Mouse (Mus musculus): ENCODE measurements around the gene Wnt2. TPM values are rescaled to one million over a fixed set of nuclear protein-coding genes. Genes with fewer than 3 reads are reported as not detected.

Gene Wnt2
- polyA plus RNA-seq (2012; rRNA removed): 1.3 and 1.4 TPM in 2 replicates

- Histone ChIP-seq H3K27me3 (ENCODE audit: control insufficient read depth, insufficient read depth, low read length) (no peaks in the 10 kb centered on the region), H3K36me3 (ENCODE audit: control insufficient read depth, insufficient read depth, low read length) (no peaks in the 10 kb centered on the region), H3K27ac (ENCODE audit: insufficient read depth, low read length) (no peak within 1 kb of the TSS), H3K4me1 (ENCODE audit: control insufficient read depth, insufficient read depth, insufficient read length) (no peaks in the 10 kb centered on the region), H3K4me3 (ENCODE audit: extremely low read depth, insufficient read depth, insufficient read length) (no peak within 1 kb of the TSS; the same call in none of the 2 replicates)
- DNase-seq (ENCODE audit: low read depth in 1 of 2, low spot score in 2 of 2): no peak
- WGBS: 2% methylated on average over 47 of the region's 47 CpGs
- TF ChIP-seq POLR2A (IDR thresholded peaks at IDR 0.05; ENCODE audit: low read depth, low read length) (no peak), CTCF (IDR thresholded peaks at IDR 0.05; ENCODE audit: extremely low read depth, insufficient read depth, insufficient read length, insufficient replicate concordance) (no peak)
These were observed at the start of gene Wnt2 for GRCm38 (mm10) chr6:18029746-18030656. TSS of gene Wnt2 (minus strand) at chr6:18030585.

- no peaks in the 10 kb centered on the region for H3K4me1 ChIP-seq (ENCODE audit: control insufficient read depth, insufficient read depth, insufficient read length)
- no peak overlapping the region for H3K27ac ChIP-seq (ENCODE audit: insufficient read depth, low read length)
- WGBS: 47% methylated on average over 1 of the region's 1 CpGs
- no peaks in the 10 kb centered on the region for H3K36me3 ChIP-seq (ENCODE audit: control insufficient read depth, insufficient read depth, low read length)
- no peak for DNase-seq (ENCODE audit: low read depth in 1 of 2, low spot score in 2 of 2)
- no peak overlapping the region for H3K4me3 ChIP-seq (ENCODE audit: extremely low read depth, insufficient read depth, insufficient read length)
- H3K27me3 ChIP-seq (ENCODE audit: control insufficient read depth, insufficient read depth, low read length): no peaks in the 10 kb centered on the region
- TF ChIP-seq POLR2A (IDR thresholded peaks at IDR 0.05; ENCODE audit: low read depth, low read length) (no peak), CTCF (IDR thresholded peaks at IDR 0.05; ENCODE audit: extremely low read depth, insufficient read depth, insufficient read length, insufficient replicate concordance) (no peak)
These were observed 48.2 kb upstream of the Wnt2 start for GRCm38 (mm10) chr6:18078615-18079014.

GRCm38 (mm10) chr6:18076986-18077385 lies 46.6 kb upstream of the Wnt2 start:
- 78% methylated on average over 7 of the region's 7 CpGs for WGBS
- H3K27me3 ChIP-seq (ENCODE audit: control insufficient read depth, insufficient read depth, low read length): no peaks in the 10 kb centered on the region
- H3K4me1 ChIP-seq (ENCODE audit: control insufficient read depth, insufficient read depth, insufficient read length): no peaks in the 10 kb centered on the region
- DNase-seq (ENCODE audit: low read depth in 1 of 2, low spot score in 2 of 2): no peak
- no peaks in the 10 kb centered on the region for H3K36me3 ChIP-seq (ENCODE audit: control insufficient read depth, insufficient read depth, low read length)
- TF ChIP-seq CTCF (IDR thresholded peaks at IDR 0.05; ENCODE audit: extremely low read depth, insufficient read depth, insufficient read length, insufficient replicate concordance) (no peak), POLR2A (IDR thresholded peaks at IDR 0.05; ENCODE audit: low read depth, low read length) (no peak)
- no peak overlapping the region for H3K27ac ChIP-seq (ENCODE audit: insufficient read depth, low read length)
- no peak overlapping the region for H3K4me3 ChIP-seq (ENCODE audit: extremely low read depth, insufficient read depth, insufficient read length)

- Histone ChIP-seq H3K4me3 (ENCODE audit: extremely low read depth, insufficient read depth, insufficient read length) (no peak overlapping the region), H3K4me1 (ENCODE audit: control insufficient read depth, insufficient read depth, insufficient read length) (no peaks in the 10 kb centered on the region), H3K27me3 (ENCODE audit: control insufficient read depth, insufficient read depth, low read length) (no peaks in the 10 kb centered on the region), H3K27ac (ENCODE audit: insufficient read depth, low read length) (no peak overlapping the region), H3K36me3 (ENCODE audit: control insufficient read depth, insufficient read depth, low read length) (no peaks in the 10 kb centered on the region)
- no peak for TF ChIP-seq POLR2A (IDR thresholded peaks at IDR 0.05; ENCODE audit: low read depth, low read length)
- no peak for TF ChIP-seq CTCF (IDR thresholded peaks at IDR 0.05; ENCODE audit: extremely low read depth, insufficient read depth, insufficient read length, insufficient replicate concordance)
- WGBS: 59% methylated on average over 5 of the region's 5 CpGs
- no peak for DNase-seq (ENCODE audit: low read depth in 1 of 2, low spot score in 2 of 2)
These were observed 46.2 kb upstream of the Wnt2 start for GRCm38 (mm10) chr6:18076577-18076976.

DNA sequence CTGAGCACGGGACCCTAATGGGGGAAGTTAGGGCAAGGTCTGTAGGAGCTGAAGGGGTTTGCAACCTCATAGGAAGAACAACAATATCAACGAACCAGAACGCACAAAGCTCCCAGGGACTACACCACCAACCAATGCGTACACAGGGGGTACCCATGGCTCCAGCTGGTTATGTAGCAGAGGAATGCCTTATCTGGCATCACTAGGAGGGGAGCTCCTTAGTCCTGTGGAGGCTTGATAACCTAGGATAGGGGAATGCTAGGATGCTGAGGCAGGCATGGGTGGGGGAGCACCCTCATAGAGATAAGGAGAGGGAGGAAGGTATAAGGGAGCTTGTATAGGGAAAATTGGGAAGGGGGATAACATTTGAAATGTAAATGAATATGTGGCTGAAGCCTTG lies 27.5 kb upstream of the Wnt2 start:
- no peak overlapping the region for H3K4me3 ChIP-seq (ENCODE audit: extremely low read depth, insufficient read depth, insufficient read length)
- WGBS: 86% methylated on average over 4 of the region's 4 CpGs

DNA sequence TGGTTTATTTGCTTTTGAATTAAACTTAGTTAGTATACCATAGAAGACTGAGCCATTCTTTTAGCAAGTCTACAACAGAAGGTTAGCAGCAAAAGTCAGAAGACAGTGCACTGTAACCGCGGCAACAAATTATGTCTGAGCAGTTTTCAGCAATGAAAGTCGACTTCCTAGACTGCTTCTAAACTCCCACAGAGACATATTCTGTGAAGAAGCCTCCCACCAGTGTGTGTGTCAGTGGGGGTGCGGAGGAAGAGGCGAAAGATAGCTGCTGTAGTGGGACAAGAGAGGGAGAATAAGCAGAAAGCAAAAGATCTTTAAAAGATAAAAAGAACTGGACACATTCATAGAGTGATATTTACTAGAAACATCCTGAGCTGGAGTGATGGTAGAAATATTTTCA lies 21.3 kb upstream of the Wnt2 start:
- 80% methylated on average over 5 of the region's 5 CpGs for WGBS
- no peaks in the 10 kb centered on the region for H3K27me3 ChIP-seq (ENCODE audit: control insufficient read depth, insufficient read depth, low read length)
- H3K4me1 ChIP-seq (ENCODE audit: control insufficient read depth, insufficient read depth, insufficient read length): no peaks in the 10 kb centered on the region
- no peaks in the 10 kb centered on the region for H3K36me3 ChIP-seq (ENCODE audit: control insufficient read depth, insufficient read depth, low read length)
- no peak for TF ChIP-seq CTCF (IDR thresholded peaks at IDR 0.05; ENCODE audit: extremely low read depth, insufficient read depth, insufficient read length, insufficient replicate concordance)
- TF ChIP-seq POLR2A (IDR thresholded peaks at IDR 0.05; ENCODE audit: low read depth, low read length): no peak
- DNase-seq (ENCODE audit: low read depth in 1 of 2, low spot score in 2 of 2): no peak
- no peak overlapping the region for H3K4me3 ChIP-seq (ENCODE audit: extremely low read depth, insufficient read depth, insufficient read length)
- H3K27ac ChIP-seq (ENCODE audit: insufficient read depth, low read length): no peak overlapping the region

More for the DNA sequence above, 27.5 kb upstream of the Wnt2 start:
- Histone ChIP-seq H3K36me3 (ENCODE audit: control insufficient read depth, insufficient read depth, low read length) (no peaks in the 10 kb centered on the region), H3K27me3 (ENCODE audit: control insufficient read depth, insufficient read depth, low read length) (no peaks in the 10 kb centered on the region), H3K27ac (ENCODE audit: insufficient read depth, low read length) (no peak overlapping the region), H3K4me1 (ENCODE audit: control insufficient read depth, insufficient read depth, insufficient read length) (no peaks in the 10 kb centered on the region)
- no peak for TF ChIP-seq CTCF (IDR thresholded peaks at IDR 0.05; ENCODE audit: extremely low read depth, insufficient read depth, insufficient read length, insufficient replicate concordance)
- TF ChIP-seq POLR2A (IDR thresholded peaks at IDR 0.05; ENCODE audit: low read depth, low read length): no peak
- no peak for DNase-seq (ENCODE audit: low read depth in 1 of 2, low spot score in 2 of 2)

DNA sequence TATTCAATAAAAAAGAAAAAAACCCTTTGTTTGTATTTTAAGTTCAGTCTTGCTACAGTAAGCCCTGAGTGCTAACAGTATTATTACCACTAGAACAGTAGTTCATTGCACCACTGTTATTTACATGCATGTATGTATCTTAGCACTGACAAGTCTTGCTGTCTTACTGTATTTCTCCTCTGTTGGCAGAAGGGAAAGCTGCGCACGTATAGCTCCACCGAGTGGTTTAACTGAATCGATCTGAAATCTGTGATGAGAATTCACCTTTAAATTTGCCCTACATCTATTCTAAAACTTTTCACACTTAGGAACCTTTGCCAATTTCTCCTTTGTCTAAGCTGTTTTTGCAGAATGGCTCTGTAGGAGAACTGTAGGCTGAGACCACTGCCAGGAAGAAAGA lies 13.9 kb upstream of the Wnt2 start:
- WGBS: 85% methylated on average over 4 of the region's 4 CpGs
- Histone ChIP-seq H3K4me1 (ENCODE audit: control insufficient read depth, insufficient read depth, insufficient read length) (no peaks in the 10 kb centered on the region), H3K27me3 (ENCODE audit: control insufficient read depth, insufficient read depth, low read length) (no peaks in the 10 kb centered on the region), H3K36me3 (ENCODE audit: control insufficient read depth, insufficient read depth, low read length) (no peaks in the 10 kb centered on the region), H3K27ac (ENCODE audit: insufficient read depth, low read length) (no peak overlapping the region), H3K4me3 (ENCODE audit: extremely low read depth, insufficient read depth, insufficient read length) (no peak overlapping the region)
- TF ChIP-seq CTCF (IDR thresholded peaks at IDR 0.05; ENCODE audit: extremely low read depth, insufficient read depth, insufficient read length, insufficient replicate concordance): no peak
- TF ChIP-seq POLR2A (IDR thresholded peaks at IDR 0.05; ENCODE audit: low read depth, low read length): no peak
- no peak for DNase-seq (ENCODE audit: low read depth in 1 of 2, low spot score in 2 of 2)
